8 mouse cellular contexts compared by ENCODE assay signal in genomic region chr3:52196936-52197246, GRCm38 (mm10).
A peak's percentile ranks its signal among the peaks of the same experiment; 100 is the strongest.
DNase-seq lines count a peak whose midpoint lies in the region; ATAC-seq and TF ChIP-seq lines count a peak whose summit lies in the region.

No protein-coding gene starts in this region.

- H3K36me3 ChIP-seq in kidney, postnatal 0 days (ENCODE audit: insufficient read depth, low read length) = no peaks in the 10 kb centered on the region
- H3K36me3 ChIP-seq in kidney, adult 2 months (ENCODE audit: control insufficient read depth, insufficient read depth, low read length) = no peaks in the 10 kb centered on the region
- H3K36me3 ChIP-seq in forebrain, embryonic 10.5 days (replicated peaks) = no peaks in the 10 kb centered on the region
- no peaks in the 10 kb centered on the region for H3K36me3 ChIP-seq in hindbrain, embryonic 16.5 days (ENCODE audit: control insufficient read depth, insufficient read depth, low read length)
- H3K36me3 ChIP-seq in neural tube, embryonic 14.5 days (ENCODE audit: control insufficient read depth, insufficient read depth, low read length) = no peaks in the 10 kb centered on the region

- no peak overlapping the region for H3K9ac ChIP-seq in kidney, postnatal 0 days (ENCODE audit: low read depth, low read length)
- peak overlapping the region; percentile 63 for H3K9ac ChIP-seq in hindbrain, embryonic 16.5 days (ENCODE audit: low read depth, low read length)
- peak overlapping the region; percentile 72 for H3K9ac ChIP-seq in neural tube, embryonic 14.5 days (replicated peaks; ENCODE audit: low read depth, low read length)

- no peaks in the 10 kb centered on the region for H3K9me3 ChIP-seq in kidney, postnatal 0 days (replicated peaks; ENCODE audit: low read length)
- H3K9me3 ChIP-seq in forebrain, embryonic 10.5 days = no peaks in the 10 kb centered on the region
- H3K9me3 ChIP-seq in hindbrain, embryonic 16.5 days (ENCODE audit: control insufficient read depth, low read length) = no peaks in the 10 kb centered on the region
- H3K9me3 ChIP-seq in neural tube, embryonic 14.5 days (ENCODE audit: control insufficient read depth, low read length) = no peaks in the 10 kb centered on the region

- no peak overlapping the region for H3K4me3 ChIP-seq in kidney, postnatal 0 days (replicated peaks; ENCODE audit: low read depth, low read length)
- H3K4me3 ChIP-seq in kidney, adult 2 months (ENCODE audit: insufficient read depth, low read depth, low read length) = no peak overlapping the region
- peak overlapping the region; percentile 57; the same call in 1 of the 2 replicates for H3K4me3 ChIP-seq in forebrain, embryonic 10.5 days
- H3K4me3 ChIP-seq in hindbrain, embryonic 16.5 days (ENCODE audit: low read length) = peak overlapping the region; percentile 48; the same call in 1 of the 2 replicates
- no peak overlapping the region for H3K4me3 ChIP-seq in neural tube, embryonic 14.5 days (ENCODE audit: low read depth, low read length)
- no peak overlapping the region for H3K4me3 ChIP-seq in gastrocnemius, adult 2 months
- H3K4me3 ChIP-seq in cerebellum, adult 2 months (replicated peaks; ENCODE audit: insufficient read depth, low read depth, low read length) = no peak overlapping the region

- intact Hi-C loops in gastrocnemius, adult 2 months (cut with DNase I) = loop anchor here (2.0 to 5.0 kb wide), 4 partner anchors 95 to 355 kb away; no protein-coding TSS in a partner anchor

- DNase-seq in kidney, postnatal 0 days (ENCODE audit: low spot score) = no peak
- no peak for DNase-seq in kidney, adult 2 months
- DNase-seq in forebrain, embryonic 10.5 days (ENCODE audit: extremely low spot score, low spot score) = no peak
- no peak for DNase-seq in gastrocnemius, adult 2 months
- DNase-seq in layer of hippocampus, adult 9-10 months (ENCODE audit: low spot score) = no peak
- DNase-seq in cerebellum, adult 2 months = no peak

- ATAC-seq in kidney, postnatal 0 days (replicated peaks; ENCODE audit: low FRiP score, low read depth) = no peak
- ATAC-seq in hindbrain, embryonic 16.5 days = no peak
- peak; percentile 6; the same call in 1 of the 2 replicates for ATAC-seq in neural tube, embryonic 14.5 days (ENCODE audit: low read depth)

- H3K27ac ChIP-seq in kidney, postnatal 0 days = peak overlapping the region; percentile 25; the same call in 1 of the 2 replicates
- H3K27ac ChIP-seq in kidney, adult 2 months (ENCODE audit: insufficient read depth, low read depth, low read length) = no peak overlapping the region
- H3K27ac ChIP-seq in forebrain, embryonic 10.5 days = peak overlapping the region; percentile 97
- H3K27ac ChIP-seq in hindbrain, embryonic 16.5 days (ENCODE audit: low read depth, low read length) = peak overlapping the region; percentile 84
- peak overlapping the region; percentile 95 for H3K27ac ChIP-seq in neural tube, embryonic 14.5 days (ENCODE audit: low read depth, low read length)
- no peak overlapping the region for H3K27ac ChIP-seq in gastrocnemius, adult 2 months
- H3K27ac ChIP-seq in cerebellum, adult 2 months (ENCODE audit: insufficient read depth, low read length) = no peak overlapping the region

- H3K4me1 ChIP-seq in kidney, postnatal 0 days (replicated peaks; ENCODE audit: insufficient read depth, low read length) = peaks cover 18% of the 10 kb centered on the region
- no peaks in the 10 kb centered on the region; the same call in 1 of the 2 replicates for H3K4me1 ChIP-seq in kidney, adult 2 months (ENCODE audit: control insufficient read depth, insufficient read depth, low read length)
- peaks cover 28% of the 10 kb centered on the region for H3K4me1 ChIP-seq in forebrain, embryonic 10.5 days
- H3K4me1 ChIP-seq in hindbrain, embryonic 16.5 days (ENCODE audit: control insufficient read depth, insufficient read depth, low read depth, low read length) = peaks cover 12% of the 10 kb centered on the region
- peaks cover 12% of the 10 kb centered on the region; the same call in 1 of the 2 replicates for H3K4me1 ChIP-seq in neural tube, embryonic 14.5 days (ENCODE audit: control insufficient read depth, insufficient read depth, low read length)
- H3K4me1 ChIP-seq in cerebellum, adult 2 months (ENCODE audit: control insufficient read depth, insufficient read depth, low read length) = peaks cover 5% of the 10 kb centered on the region

- peak overlapping the region; percentile 70 for H3K4me2 ChIP-seq in kidney, postnatal 0 days (ENCODE audit: low read length)
- H3K4me2 ChIP-seq in hindbrain, embryonic 16.5 days (ENCODE audit: low read length) = peak overlapping the region; percentile 92
- peak overlapping the region; percentile 62; the same call in 1 of the 2 replicates for H3K4me2 ChIP-seq in neural tube, embryonic 14.5 days (ENCODE audit: low read depth, low read length)

- WGBS in kidney, postnatal 0 days = 66% methylated on average over 2 of the region's 2 CpGs
- WGBS in kidney, adult 2 months = 70% methylated on average over 2 of the region's 2 CpGs
- 76% methylated on average over 2 of the region's 2 CpGs for WGBS in forebrain, embryonic 10.5 days
- 51% methylated on average over 2 of the region's 2 CpGs for WGBS in hindbrain, embryonic 16.5 days
- 53% methylated on average over 2 of the region's 2 CpGs for WGBS in neural tube, embryonic 14.5 days
- 65% methylated on average over 2 of the region's 2 CpGs for WGBS in cerebellum, adult 2 months

- H3K27me3 ChIP-seq in kidney, postnatal 0 days (ENCODE audit: insufficient read depth, low read length) = no peaks in the 10 kb centered on the region
- no peaks in the 10 kb centered on the region for H3K27me3 ChIP-seq in kidney, adult 2 months (replicated peaks; ENCODE audit: control insufficient read depth, insufficient read depth, low read length)
- peaks cover 12% of the 10 kb centered on the region for H3K27me3 ChIP-seq in forebrain, embryonic 10.5 days (ENCODE audit: poor library complexity, severe bottlenecking)
- no peaks in the 10 kb centered on the region for H3K27me3 ChIP-seq in hindbrain, embryonic 16.5 days (replicated peaks; ENCODE audit: control insufficient read depth, insufficient read depth, low read length)
- no peaks in the 10 kb centered on the region for H3K27me3 ChIP-seq in neural tube, embryonic 14.5 days (ENCODE audit: control insufficient read depth, insufficient read depth, low read length)
- H3K27me3 ChIP-seq in cerebellum, adult 2 months (ENCODE audit: control insufficient read depth, insufficient read depth, low read length) = no peaks in the 10 kb centered on the region

- TF ChIP-seq POLR2A in kidney, adult 2 months (IDR thresholded peaks at IDR 0.05; ENCODE audit: low read depth, low read length) = no peak
- no peak for TF ChIP-seq POLR2A in cerebellum, adult 2 months (IDR thresholded peaks at IDR 0.05; ENCODE audit: borderline replicate concordance, insufficient read depth, low read length)

- TF ChIP-seq CTCF in kidney, postnatal 0 days (IDR thresholded peaks at IDR 0.05; ENCODE audit: low read depth) = no peak
- no peak for TF ChIP-seq CTCF in kidney, adult 2 months (conservative IDR thresholded peaks at IDR 0.05; ENCODE audit: insufficient read depth, insufficient read length, low read depth, low read length)
- no peak for TF ChIP-seq CTCF in gastrocnemius, adult 2 months (IDR thresholded peaks at IDR 0.05)
- TF ChIP-seq CTCF in cerebellum, adult 2 months (IDR thresholded peaks at IDR 0.05; ENCODE audit: borderline replicate concordance, insufficient read depth, low read depth, low read length) = no peak

Comparison
In these comparisons a context has a peak if more than half of its experiments do, and no peak if none do; other contexts are left out.
1. H3K27ac ChIP-seq: peak in kidney, postnatal 0 days (single experiment), forebrain, embryonic 10.5 days (single experiment), hindbrain, embryonic 16.5 days (single experiment) and neural tube, embryonic 14.5 days (single experiment); none in kidney, adult 2 months (single experiment), gastrocnemius, adult 2 months (single experiment) and cerebellum, adult 2 months (single experiment).
2. H3K4me3 ChIP-seq: peak in forebrain, embryonic 10.5 days (single experiment) and hindbrain, embryonic 16.5 days (single experiment); none in kidney, postnatal 0 days (single experiment), kidney, adult 2 months (single experiment), neural tube, embryonic 14.5 days (single experiment), gastrocnemius, adult 2 months (single experiment) and cerebellum, adult 2 months (single experiment).
3. Peak in every context shown above with its lines, with median percentiles within 50 percentile points of each other: H3K4me2 ChIP-seq.